Mouse (Mus musculus): ENCODE measurements around the gene Ddr1. TPM values are rescaled to one million over a fixed set of nuclear protein-coding genes. Genes with fewer than 3 reads are reported as not detected.
A peak's percentile ranks its signal among the peaks of the same experiment; 100 is the strongest.

The Ddr1 gene
- polyA plus RNA-seq, 1 experiment from 2014 or later: 50.6 TPM

DNA sequence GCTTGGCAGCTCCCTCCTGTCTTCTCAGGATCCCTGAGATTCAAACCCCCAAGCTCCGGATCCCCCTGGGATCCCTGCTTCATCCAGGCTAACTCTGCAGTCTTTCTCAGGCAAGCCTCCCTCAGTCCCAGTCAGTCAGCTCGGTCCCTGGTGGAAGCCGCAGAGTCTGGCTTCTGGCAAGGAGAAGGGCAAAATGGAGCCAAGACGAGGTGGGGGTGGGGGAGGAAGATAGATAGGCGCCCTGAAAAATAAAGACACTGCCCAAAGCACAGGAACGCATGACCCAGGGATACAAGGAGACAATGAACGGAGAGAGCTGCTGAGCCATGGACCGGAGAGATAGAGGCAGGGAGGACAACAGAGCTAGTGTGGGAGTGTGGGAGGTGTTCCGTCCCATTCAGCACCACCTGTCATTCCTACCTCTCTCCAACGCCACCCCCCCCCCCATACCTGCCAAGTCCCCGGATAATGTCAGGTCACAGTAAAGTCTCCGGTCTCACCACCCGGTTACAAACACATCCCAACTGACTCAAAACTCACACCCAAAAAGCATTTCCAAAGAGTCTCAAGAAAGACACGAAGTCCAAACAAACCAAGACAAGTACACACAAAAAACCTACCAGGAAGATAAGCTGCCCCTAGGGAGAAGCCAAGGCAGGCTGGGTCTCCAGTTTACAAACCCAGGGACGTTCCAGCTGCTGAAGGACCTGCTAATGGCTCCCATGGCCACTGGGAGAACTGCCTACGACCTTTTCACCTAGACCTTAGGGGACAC is 3.0 kb downstream of the Ddr1 start:
- peak overlapping the region; percentile 53 for H3K4me3 ChIP-seq (ENCODE audit: low read depth, low read length)
- H3K27ac ChIP-seq (replicated peaks; ENCODE audit: low read depth, low read length): peak overlapping the region; percentile 95
- H3K36me3 ChIP-seq (ENCODE audit: control insufficient read depth, insufficient read depth, low read length): no peaks in the 10 kb centered on the region
- H3K9me3 ChIP-seq (ENCODE audit: control insufficient read depth, low read length): no peaks in the 10 kb centered on the region
- no peaks in the 10 kb centered on the region for H3K27me3 ChIP-seq (replicated peaks; ENCODE audit: control insufficient read depth, insufficient read depth, low read length)
- no peak for ATAC-seq (ENCODE audit: low read depth)
- WGBS: 3% methylated on average over 16 of the region's 16 CpGs
- peak; percentile 63 for DNase-seq (ENCODE audit: low spot score)
- peak overlapping the region; percentile 63 for H3K4me2 ChIP-seq (ENCODE audit: low read depth, low read length)
- H3K9ac ChIP-seq (ENCODE audit: low read depth, low read length): peak overlapping the region; percentile 80
- peaks cover 68% of the 10 kb centered on the region for H3K4me1 ChIP-seq (ENCODE audit: control insufficient read depth, insufficient read depth, low read length)

DNA sequence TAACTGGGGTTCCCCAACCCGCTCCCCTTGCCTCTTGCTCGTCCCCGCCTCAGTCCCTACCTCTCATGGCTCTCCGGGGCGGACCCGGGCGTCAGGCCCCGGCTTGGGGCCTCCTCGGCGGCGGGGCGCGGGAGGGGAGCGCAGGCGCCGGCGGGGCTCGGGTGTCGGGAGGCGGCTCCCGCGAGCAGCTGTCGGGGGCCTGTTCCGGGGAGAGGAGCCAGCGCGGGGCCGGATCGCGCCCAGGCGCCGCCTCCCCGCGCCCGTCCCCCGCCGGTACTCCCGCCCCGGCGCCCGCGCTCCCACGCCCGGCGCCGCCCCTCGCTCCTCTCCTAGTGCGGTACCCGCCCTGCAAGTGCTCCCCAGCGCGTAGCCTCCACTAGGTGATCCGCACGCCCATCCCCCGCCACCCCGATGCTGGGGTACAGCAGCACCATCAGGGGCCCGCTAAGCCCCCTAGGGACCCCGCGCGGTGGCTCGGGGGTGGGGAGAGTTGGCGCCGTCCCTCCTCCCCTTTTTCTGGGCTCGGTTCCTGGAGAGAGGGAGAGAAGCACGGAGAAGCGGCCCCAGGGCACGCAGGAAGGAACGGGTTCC is 4.0 kb downstream of the Ddr1 start:
- H3K27me3 ChIP-seq (replicated peaks; ENCODE audit: control insufficient read depth, insufficient read depth, low read length): no peaks in the 10 kb centered on the region
- H3K9me3 ChIP-seq (ENCODE audit: control insufficient read depth, low read length): peaks cover 1% of the 10 kb centered on the region; the same call in 1 of the 2 replicates
- H3K4me3 ChIP-seq (ENCODE audit: low read depth, low read length): peak overlapping the region; percentile 53
- under 1% methylated on average over 28 of the region's 66 CpGs for WGBS
- peak overlapping the region; percentile 95 for H3K27ac ChIP-seq (replicated peaks; ENCODE audit: low read depth, low read length)
- DNase-seq (ENCODE audit: low spot score): peak; percentile 95
- ATAC-seq (ENCODE audit: low read depth): peak; percentile 72
- peaks cover 66% of the 10 kb centered on the region for H3K4me1 ChIP-seq (ENCODE audit: control insufficient read depth, insufficient read depth, low read length)
- H3K36me3 ChIP-seq (ENCODE audit: control insufficient read depth, insufficient read depth, low read length): peaks cover 6% of the 10 kb centered on the region
- H3K4me2 ChIP-seq (ENCODE audit: low read depth, low read length): peak overlapping the region; percentile 63
- H3K9ac ChIP-seq (ENCODE audit: low read depth, low read length): peak overlapping the region; percentile 80

DNA sequence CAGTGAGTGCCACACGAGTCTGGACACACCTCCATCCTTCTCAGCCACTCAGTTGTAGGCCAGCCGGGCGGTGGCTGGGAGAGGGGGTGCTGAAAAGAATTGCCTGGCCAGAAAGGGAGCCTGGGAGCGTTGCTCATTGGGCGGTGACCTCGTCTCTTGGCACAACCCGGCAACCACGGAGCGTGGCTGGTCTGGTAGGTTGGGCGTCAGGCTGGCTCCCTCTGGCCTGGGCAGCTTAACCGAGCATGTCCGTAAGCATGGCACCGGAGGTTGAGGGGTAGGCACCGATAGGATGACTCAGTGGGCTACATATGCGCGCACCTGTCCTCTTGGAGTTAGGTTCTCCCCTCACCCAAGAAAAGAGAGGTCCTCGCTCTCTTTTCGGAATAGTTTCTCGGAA is 4.5 kb downstream of the Ddr1 start:
- DNase-seq (ENCODE audit: low spot score) (peak; percentile 74), ATAC-seq (ENCODE audit: low read depth) (no peak)
- Histone ChIP-seq H3K4me1 (ENCODE audit: control insufficient read depth, insufficient read depth, low read length) (peaks cover 60% of the 10 kb centered on the region), H3K4me2 (ENCODE audit: low read depth, low read length) (peak overlapping the region; percentile 63), H3K36me3 (ENCODE audit: control insufficient read depth, insufficient read depth, low read length) (peaks cover 11% of the 10 kb centered on the region), H3K27ac (replicated peaks; ENCODE audit: low read depth, low read length) (peak overlapping the region; percentile 95), H3K27me3 (replicated peaks; ENCODE audit: control insufficient read depth, insufficient read depth, low read length) (no peaks in the 10 kb centered on the region), H3K4me3 (ENCODE audit: low read depth, low read length) (peak overlapping the region; percentile 53), H3K9me3 (ENCODE audit: control insufficient read depth, low read length) (peaks cover 5% of the 10 kb centered on the region; the same call in 1 of the 2 replicates), H3K9ac (ENCODE audit: low read depth, low read length) (peak overlapping the region; percentile 80)
- 3% methylated on average over 19 of the region's 19 CpGs for WGBS

DNA sequence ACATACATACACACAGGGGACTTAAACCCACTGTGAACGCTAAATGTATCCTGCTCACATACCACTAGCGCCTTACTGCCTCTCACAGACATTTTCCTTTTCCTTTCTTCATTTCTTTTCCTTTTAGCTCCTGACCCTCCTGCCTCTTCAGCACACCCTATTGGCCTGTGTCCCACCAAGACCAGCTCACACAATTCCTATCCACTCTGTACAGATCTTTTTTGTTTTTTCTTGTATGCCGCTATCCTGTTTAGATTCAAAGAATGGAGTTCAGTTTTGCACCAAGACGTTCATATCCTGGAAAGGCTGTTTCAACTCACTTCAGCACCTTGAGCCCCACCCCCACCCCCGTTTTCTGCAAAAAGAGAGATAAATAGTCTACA is 5.9 kb downstream of the Ddr1 start:
- ATAC-seq (ENCODE audit: low read depth) (no peak), DNase-seq (ENCODE audit: low spot score) (no peak)
- Histone ChIP-seq H3K9me3 (ENCODE audit: control insufficient read depth, low read length) (peaks cover 5% of the 10 kb centered on the region; the same call in 1 of the 2 replicates), H3K36me3 (ENCODE audit: control insufficient read depth, insufficient read depth, low read length) (peaks cover 21% of the 10 kb centered on the region), H3K9ac (ENCODE audit: low read depth, low read length) (peak overlapping the region; percentile 59), H3K4me3 (ENCODE audit: low read depth, low read length) (peak overlapping the region; percentile 37), H3K27me3 (replicated peaks; ENCODE audit: control insufficient read depth, insufficient read depth, low read length) (no peaks in the 10 kb centered on the region), H3K27ac (replicated peaks; ENCODE audit: low read depth, low read length) (peak overlapping the region; percentile 86), H3K4me1 (ENCODE audit: control insufficient read depth, insufficient read depth, low read length) (peaks cover 48% of the 10 kb centered on the region), H3K4me2 (ENCODE audit: low read depth, low read length) (peak overlapping the region; percentile 63)
- WGBS: 25% methylated on average over 5 of the region's 5 CpGs

DNA sequence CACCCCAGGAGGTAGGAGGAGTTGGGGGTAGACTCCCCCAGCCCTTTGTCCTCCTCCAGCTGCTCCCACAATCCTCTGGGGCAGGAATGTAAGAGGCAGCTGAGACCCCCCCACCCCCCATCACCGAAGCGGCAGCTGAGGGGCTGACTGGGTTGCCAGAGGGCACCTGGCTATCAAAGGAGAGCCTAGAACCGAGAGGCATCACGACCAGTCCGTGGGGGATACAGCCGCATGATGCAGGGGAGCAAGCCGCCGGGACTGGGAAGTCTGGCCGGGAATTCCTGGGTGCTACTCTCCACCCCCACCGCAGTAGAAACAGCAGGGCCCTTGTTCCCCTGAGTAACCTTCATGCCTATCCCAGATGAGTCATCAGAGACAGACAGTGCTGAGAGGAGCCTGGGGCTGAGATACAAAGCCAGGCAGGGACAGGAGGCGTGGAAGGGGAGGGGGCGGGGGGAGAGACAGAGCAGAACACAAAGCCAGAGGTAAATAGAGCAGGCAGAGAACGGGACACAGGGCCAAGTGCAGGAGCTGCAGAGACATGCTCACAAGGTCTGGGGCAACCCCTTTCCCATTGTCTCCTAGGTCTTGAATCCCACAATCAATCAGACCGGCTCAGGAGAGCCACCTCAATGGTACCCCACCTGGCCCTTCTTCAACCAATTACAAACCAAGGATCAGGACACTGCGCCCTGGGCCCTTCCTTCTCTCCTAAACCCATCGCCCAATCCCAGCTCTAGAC is 6.5 kb downstream of the Ddr1 start:
- Histone ChIP-seq H3K27ac (replicated peaks; ENCODE audit: low read depth, low read length) (peak overlapping the region; percentile 86), H3K9ac (ENCODE audit: low read depth, low read length) (peak overlapping the region; percentile 59), H3K36me3 (ENCODE audit: control insufficient read depth, insufficient read depth, low read length) (peaks cover 27% of the 10 kb centered on the region), H3K4me1 (ENCODE audit: control insufficient read depth, insufficient read depth, low read length) (peaks cover 44% of the 10 kb centered on the region), H3K4me2 (ENCODE audit: low read depth, low read length) (peak overlapping the region; percentile 63), H3K27me3 (replicated peaks; ENCODE audit: control insufficient read depth, insufficient read depth, low read length) (no peaks in the 10 kb centered on the region), H3K4me3 (ENCODE audit: low read depth, low read length) (peak overlapping the region; percentile 37), H3K9me3 (ENCODE audit: control insufficient read depth, low read length) (peaks cover 5% of the 10 kb centered on the region; the same call in 1 of the 2 replicates)
- WGBS: 1% methylated on average over 13 of the region's 16 CpGs
- ATAC-seq (ENCODE audit: low read depth): peak; percentile 66
- DNase-seq (ENCODE audit: low spot score): peak; percentile 91

DNA sequence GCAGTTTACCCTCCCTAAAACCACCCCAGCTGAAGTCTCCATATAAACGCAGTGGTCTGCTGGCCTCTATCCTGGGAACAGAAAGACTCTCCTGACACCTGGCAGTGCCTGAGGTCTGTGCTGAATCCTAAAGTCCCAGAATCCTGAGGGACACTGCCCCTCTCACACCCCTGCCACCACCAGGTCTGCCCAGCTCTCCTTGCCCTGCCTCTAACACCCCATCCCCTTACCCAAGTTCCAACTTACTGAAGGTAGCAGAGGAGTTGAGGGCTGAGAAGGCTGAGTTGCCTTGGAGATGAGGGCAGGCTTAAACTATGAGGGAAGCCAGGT is 7.0 kb downstream of the Ddr1 start:
- H3K27ac ChIP-seq (replicated peaks; ENCODE audit: low read depth, low read length): peak overlapping the region; percentile 86
- H3K27me3 ChIP-seq (replicated peaks; ENCODE audit: control insufficient read depth, insufficient read depth, low read length): no peaks in the 10 kb centered on the region
- 8% methylated on average over 1 of the region's 1 CpGs for WGBS
- peaks cover 5% of the 10 kb centered on the region; the same call in 1 of the 2 replicates for H3K9me3 ChIP-seq (ENCODE audit: control insufficient read depth, low read length)
- DNase-seq (ENCODE audit: low spot score) (no peak), ATAC-seq (ENCODE audit: low read depth) (no peak; the same call in 1 of the 2 replicates)
- H3K4me2 ChIP-seq (ENCODE audit: low read depth, low read length): peak overlapping the region; percentile 63
- peaks cover 32% of the 10 kb centered on the region for H3K36me3 ChIP-seq (ENCODE audit: control insufficient read depth, insufficient read depth, low read length)
- H3K9ac ChIP-seq (ENCODE audit: low read depth, low read length): peak overlapping the region; percentile 59
- peaks cover 40% of the 10 kb centered on the region for H3K4me1 ChIP-seq (ENCODE audit: control insufficient read depth, insufficient read depth, low read length)
- H3K4me3 ChIP-seq (ENCODE audit: low read depth, low read length): peak overlapping the region; percentile 37

DNA sequence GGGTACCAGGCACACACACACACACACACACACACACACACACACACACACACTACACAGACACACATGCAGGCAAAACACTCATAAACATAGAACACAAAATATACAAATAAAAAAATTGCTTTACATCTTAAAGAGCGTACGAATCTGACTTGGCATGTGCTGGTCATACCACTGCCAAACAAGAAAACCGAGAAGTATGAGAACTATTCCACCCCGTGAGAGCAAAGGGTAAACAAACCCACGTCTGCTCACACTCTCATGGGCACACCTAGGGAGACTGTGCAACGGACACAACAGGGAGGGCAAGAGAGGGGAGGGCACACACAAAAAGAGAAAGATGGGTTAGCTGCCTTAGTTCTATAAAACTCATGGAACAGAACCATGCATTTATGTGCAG is 7.7 kb downstream of the Ddr1 start:
- Histone ChIP-seq H3K36me3 (ENCODE audit: control insufficient read depth, insufficient read depth, low read length) (peaks cover 39% of the 10 kb centered on the region), H3K27ac (replicated peaks; ENCODE audit: low read depth, low read length) (peak overlapping the region; percentile 86), H3K27me3 (replicated peaks; ENCODE audit: control insufficient read depth, insufficient read depth, low read length) (no peaks in the 10 kb centered on the region), H3K4me1 (ENCODE audit: control insufficient read depth, insufficient read depth, low read length) (peaks cover 33% of the 10 kb centered on the region), H3K9ac (ENCODE audit: low read depth, low read length) (no peak overlapping the region), H3K4me3 (ENCODE audit: low read depth, low read length) (peak overlapping the region; percentile 37), H3K4me2 (ENCODE audit: low read depth, low read length) (peak overlapping the region; percentile 63), H3K9me3 (ENCODE audit: control insufficient read depth, low read length) (peaks cover 5% of the 10 kb centered on the region; the same call in 1 of the 2 replicates)
- DNase-seq (ENCODE audit: low spot score): no peak
- ATAC-seq (ENCODE audit: low read depth): no peak
- WGBS: 33% methylated on average over 6 of the region's 6 CpGs

DNA sequence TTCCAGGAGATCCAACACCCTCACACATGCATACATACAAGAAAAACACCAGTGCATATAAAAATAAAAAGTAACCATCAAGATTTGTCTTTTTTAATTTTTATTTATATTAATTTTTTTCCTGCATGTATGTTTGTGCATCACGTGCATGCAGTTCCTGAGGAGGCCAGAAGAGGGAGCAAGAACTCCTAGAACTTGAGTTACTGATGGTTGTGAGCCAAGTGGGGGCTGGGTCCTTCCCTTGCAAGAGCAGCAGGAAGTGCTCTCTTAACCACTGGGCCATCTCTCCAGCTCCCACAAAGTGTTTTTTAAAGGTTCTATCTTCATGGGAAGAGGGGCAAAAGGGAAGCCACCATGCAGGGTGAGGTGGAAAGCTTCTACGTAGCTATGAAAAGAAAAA is 9.1 kb downstream of the Ddr1 start:
- peak; percentile 29 for DNase-seq (ENCODE audit: low spot score)
- Histone ChIP-seq H3K27me3 (replicated peaks; ENCODE audit: control insufficient read depth, insufficient read depth, low read length) (no peaks in the 10 kb centered on the region), H3K36me3 (ENCODE audit: control insufficient read depth, insufficient read depth, low read length) (peaks cover 53% of the 10 kb centered on the region), H3K9ac (ENCODE audit: low read depth, low read length) (no peak overlapping the region), H3K4me2 (ENCODE audit: low read depth, low read length) (no peak overlapping the region), H3K4me3 (ENCODE audit: low read depth, low read length) (no peak overlapping the region), H3K9me3 (ENCODE audit: control insufficient read depth, low read length) (peaks cover 5% of the 10 kb centered on the region; the same call in 1 of the 2 replicates), H3K27ac (replicated peaks; ENCODE audit: low read depth, low read length) (no peak overlapping the region), H3K4me1 (ENCODE audit: control insufficient read depth, insufficient read depth, low read length) (peaks cover 32% of the 10 kb centered on the region)
- WGBS: 94% methylated on average over 2 of the region's 2 CpGs
- no peak for ATAC-seq (ENCODE audit: low read depth)

All from embryonic facial prominence, embryonic 14.5 days (tissue).